Mouse (Mus musculus) kidney, adult 11 months (tissue): ENCODE measurements around the gene Vmn2r66.

Source experiments
- DNase-seq: peaks from one replicate; pipeline ENCODE4 v3.0.0; 2022

The Vmn2r66 gene

GRCm38 (mm10) chr7:85012168-85012567 lies at the start of gene Vmn2r66:
TSS of gene Vmn2r66 (minus strand) at chr7:85012268.
- no peak for DNase-seq

GRCm38 (mm10) chr7:84996694-84997093 lies 15.4 kb downstream of the Vmn2r66 start:
- no peak for DNase-seq

GRCm38 (mm10) chr7:84964015-84964414 lies 48.1 kb downstream of the Vmn2r66 start, which contains the start of gene Vmn2r65:
TSS of gene Vmn2r65 (minus strand) at chr7:84964115.
- DNase-seq = no peak
